Mouse (Mus musculus) MEL (cell line): Measurements from ENCODE around the gene Plekho1. TPM values are rescaled to one million over a fixed set of nuclear protein-coding genes. Genes with fewer than 3 reads are reported as not detected.

ENCODE experiments used
- DNase-seq: peaks from one replicate; pipeline ENCODE4 v3.0.0; 2011; ENCODE audit warnings: low read depth, low spot score
- H3K27ac ChIP-seq: 2 replicates; pipeline ENCODE4 v1.5.1; 2012; ENCODE audit warnings: low read depth, mild to moderate bottlenecking, control low read depth, low read length, moderate library complexity; ENCODE audit not compliant: control insufficient read depth
- H3K27me3 ChIP-seq, 2 experiments: fragments of 150-350 bp in 1 of 2; sonication (generic) in 1 of 2; 2 replicates each; pipeline ENCODE4 v1.6.1; 2012; ENCODE audit warnings: low read length in 2 of 2, mild to moderate bottlenecking in 2 of 2, improper control_type of control experiment in 1 of 2, moderate library complexity in 1 of 2; ENCODE audit not compliant: insufficient read depth in 2 of 2, control insufficient read depth in 1 of 2
- H3K36me3 ChIP-seq, 2 experiments: 2 replicates each; pipeline ENCODE4 v1.6.1; 2012 to 2014; ENCODE audit warnings: low read length in 2 of 2, improper control_type of control experiment in 1 of 2, inconsistent platforms in 1 of 2, mild to moderate bottlenecking in 1 of 2; ENCODE audit not compliant: insufficient read depth in 2 of 2, control insufficient read depth in 1 of 2
- H3K4me1 ChIP-seq, 2 experiments: fragments of 150-350 bp in 1 of 2; sonication (generic) in 1 of 2; 2 replicates each; pipeline ENCODE4 v1.6.1; 2012; ENCODE audit warnings: low read length in 2 of 2, improper control_type of control experiment in 1 of 2, mild to moderate bottlenecking in 1 of 2; ENCODE audit not compliant: insufficient read depth in 2 of 2, control insufficient read depth in 1 of 2
- H3K4me3 ChIP-seq, 2 experiments: fragments of 150-350 bp in 1 of 2; sonication (generic) in 1 of 2; 2 replicates each; pipeline ENCODE4 v1.5.1; 2012; ENCODE audit warnings: low read depth in 2 of 2, low read length in 2 of 2, mild to moderate bottlenecking in 2 of 2, moderate library complexity in 2 of 2, control low read depth in 1 of 2, improper control_type of control experiment in 1 of 2; ENCODE audit not compliant: control insufficient read depth in 1 of 2, insufficient read depth in 1 of 2
- H3K79me2 ChIP-seq: 2 replicates; pipeline ENCODE4 v1.6.1; 2012; ENCODE audit warnings: mild to moderate bottlenecking, low read length, moderate library complexity; ENCODE audit not compliant: control insufficient read depth, poor library complexity, insufficient read depth
- H3K9ac ChIP-seq: 2 replicates; pipeline ENCODE4 v1.6.1; 2012; ENCODE audit warnings: low read depth, mild to moderate bottlenecking, control low read depth, low read length, moderate library complexity; ENCODE audit not compliant: control insufficient read depth, poor library complexity, severe bottlenecking
- H3K9me3 ChIP-seq: fragments of 150-350 bp; sonication (generic); replicated peaks from 2 replicates; pipeline ENCODE4 v1.6.1; 2012; ENCODE audit warnings: mild to moderate bottlenecking, low read length, improper control_type of control experiment, moderate library complexity; ENCODE audit not compliant: insufficient read depth
- BHLHE40 ChIP-seq: IDR thresholded peaks from 2 replicates; pipeline ENCODE4 v1.6.1; 2012; ENCODE audit warnings: low read depth, mild to moderate bottlenecking, inconsistent platforms, low read length, improper control_type of control experiment, borderline replicate concordance
- CTCF ChIP-seq, 3 experiments: IDR thresholded peaks in 2 of 3; conservative IDR thresholded peaks in 1 of 3; 2 replicates each; pipeline ENCODE4 v1.5.1; 2011 to 2012; ENCODE audit warnings: low read length in 3 of 3, low read depth in 2 of 3, mild to moderate bottlenecking in 2 of 3, improper control_type of control experiment in 1 of 3, inconsistent platforms in 1 of 3, mixed read lengths in 1 of 3, moderate library complexity in 1 of 3; ENCODE audit not compliant: control insufficient read depth in 1 of 3, insufficient read depth in 1 of 3, poor library complexity in 1 of 3, severe bottlenecking in 1 of 3
- ELF1 ChIP-seq: IDR thresholded peaks from 2 replicates; pipeline ENCODE4 v1.6.1; 2014; ENCODE audit warnings: low read depth, mild to moderate bottlenecking, inconsistent platforms, low read length, improper control_type of control experiment, moderate library complexity
- EP300 ChIP-seq, 2 experiments: IDR thresholded peaks; 2 replicates each; pipeline ENCODE4 v1.6.1; 2011; ENCODE audit warnings: improper control_type of control experiment in 2 of 2, low read length in 2 of 2, low read depth in 1 of 2, mild to moderate bottlenecking in 1 of 2
- ETS1 ChIP-seq: IDR thresholded peaks from 2 replicates; pipeline ENCODE4 v1.6.1; 2012; ENCODE audit warnings: low read depth, mild to moderate bottlenecking, inconsistent platforms, low read length, improper control_type of control experiment, moderate library complexity
- GATA1 ChIP-seq: IDR thresholded peaks from 2 replicates; pipeline ENCODE4 v1.6.1; 2011; ENCODE audit warnings: low read depth, low read length, improper control_type of control experiment
- HCFC1 ChIP-seq: IDR thresholded peaks from 2 replicates; pipeline ENCODE4 v1.6.1; 2012; ENCODE audit warnings: low read depth, mild to moderate bottlenecking, inconsistent platforms, low read length, improper control_type of control experiment, moderate library complexity
- KAT2A ChIP-seq: conservative IDR thresholded peaks from 2 replicates; pipeline ENCODE4 v1.6.1; 2012; ENCODE audit warnings: low read depth, low read length, improper control_type of control experiment, inconsistent platforms
- MAFK ChIP-seq: IDR thresholded peaks from 2 replicates; pipeline ENCODE4 v1.6.1; 2011; ENCODE audit warnings: low read depth, mild to moderate bottlenecking, low read length, improper control_type of control experiment, borderline replicate concordance
- MAX ChIP-seq: IDR thresholded peaks from 2 replicates; pipeline ENCODE4 v1.6.1; 2011; ENCODE audit warnings: low read length, improper control_type of control experiment
- MEF2A ChIP-seq: IDR thresholded peaks from 2 replicates; pipeline ENCODE4 v1.6.1; 2014; ENCODE audit warnings: low read depth, mild to moderate bottlenecking, inconsistent platforms, low read length, improper control_type of control experiment; ENCODE audit not compliant: poor library complexity, insufficient replicate concordance, severe bottlenecking; ENCODE audit errors: extremely low read depth
- MYB ChIP-seq: IDR thresholded peaks from 2 replicates; pipeline ENCODE4 v1.6.1; 2011; ENCODE audit warnings: mild to moderate bottlenecking, low read depth, low read length, improper control_type of control experiment
- RAD21 ChIP-seq: IDR thresholded peaks from 2 replicates; pipeline ENCODE4 v1.6.1; 2011; ENCODE audit warnings: mild to moderate bottlenecking, low read depth, low read length, improper control_type of control experiment
- RCOR1 ChIP-seq: IDR thresholded peaks from 2 replicates; pipeline ENCODE4 v1.6.1; 2012; ENCODE audit warnings: low read depth, mild to moderate bottlenecking, inconsistent platforms, low read length, improper control_type of control experiment
- SIN3A ChIP-seq: IDR thresholded peaks from 2 replicates; pipeline ENCODE4 v1.6.1; 2012; ENCODE audit warnings: low read length, improper control_type of control experiment, inconsistent platforms
- SMC3 ChIP-seq: IDR thresholded peaks from 2 replicates; pipeline ENCODE4 v1.6.1; 2011; ENCODE audit warnings: low read depth, low read length, improper control_type of control experiment
- TBP ChIP-seq: IDR thresholded peaks from 2 replicates; pipeline ENCODE4 v1.8.0; 2011; ENCODE audit warnings: low read depth, low read length, improper control_type of control experiment
- USF2 ChIP-seq, 2 experiments: IDR thresholded peaks; 2 replicates each; pipeline ENCODE4 v1.6.1; 2011 to 2012; ENCODE audit warnings: improper control_type of control experiment in 2 of 2, low read length in 2 of 2, borderline replicate concordance in 1 of 2, inconsistent platforms in 1 of 2, low read depth in 1 of 2, mild to moderate bottlenecking in 1 of 2; ENCODE audit not compliant: insufficient read depth in 1 of 2
- ZC3H11A ChIP-seq: IDR thresholded peaks from 2 replicates; pipeline ENCODE4 v1.6.1; 2012; ENCODE audit warnings: low read depth, mild to moderate bottlenecking, inconsistent platforms, low read length, improper control_type of control experiment
- ZKSCAN1 ChIP-seq: IDR thresholded peaks from 2 replicates; pipeline ENCODE4 v1.6.1; 2012; ENCODE audit warnings: low read depth, mild to moderate bottlenecking, inconsistent platforms, low read length, improper control_type of control experiment, moderate library complexity
- ZNF384 ChIP-seq: IDR thresholded peaks from 2 replicates; pipeline ENCODE4 v1.6.1; 2012; ENCODE audit warnings: low read depth, mild to moderate bottlenecking, inconsistent platforms, low read length, improper control_type of control experiment
- polyA plus RNA-seq, 2 experiments: library from polyadenylated mRNA; stranded (reverse) in 1 of 2; unstranded in 1 of 2; fragments of >175 nt in 1 of 2; fragments of >200 nt in 1 of 2; gene quantifications; 2 replicates each; pipeline versions ENCODE4 v1.2.1 to v1.2.4; 2012; ENCODE audit warnings: low replicate concordance in 2 of 2, low read depth in 1 of 2; ENCODE audit not compliant: insufficient read length in 2 of 2, insufficient read depth in 1 of 2, missing spikeins in 1 of 2
- total RNA-seq: library from RNA; depleted of rRNA; stranded (reverse); fragments of 300-350 nt; gene quantifications from 2 replicates; pipeline ENCODE4 v1.2.3, GENCODE M21; 2012

Gene Plekho1
- total and polyA plus RNA-seq, 3 experiments = 4.2 to 19.2 TPM; not detected in 1

DNA sequence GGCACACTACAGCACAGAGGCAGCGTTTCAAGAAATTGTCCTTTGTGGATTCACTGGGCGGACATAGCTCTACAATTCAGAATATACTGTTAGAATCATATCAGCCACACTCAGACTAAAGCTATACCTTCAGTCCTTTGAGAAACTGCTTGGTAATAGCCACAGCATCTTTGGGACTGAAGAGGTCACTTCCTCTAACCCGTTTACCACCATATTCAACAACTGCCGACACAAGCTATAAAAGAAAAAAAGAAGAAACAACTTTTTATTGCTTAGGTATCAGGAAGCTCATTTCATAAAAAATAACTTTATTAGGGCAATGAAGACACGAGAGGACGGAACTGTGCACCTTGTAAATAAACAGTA, 36.8 kb upstream of the Plekho1 start:
- no peak overlapping the region for H3K9ac ChIP-seq
- no peak overlapping the region for H3K4me3 ChIP-seq
- peaks cover 0 to 6% of the 10 kb centered on the region in 2 experiments; a peak in 2 of 4 replicates for H3K36me3 ChIP-seq
- H3K9me3 ChIP-seq = no peaks in the 10 kb centered on the region
- no peak for DNase-seq
- no peaks in the 10 kb centered on the region for H3K27me3 ChIP-seq
- no peak overlapping the region for H3K27ac ChIP-seq
- H3K4me1 ChIP-seq = peaks cover 2 to 7% of the 10 kb centered on the region in 2 experiments
- no peaks in the 10 kb centered on the region for H3K79me2 ChIP-seq
- TF ChIP-seq EP300 (IDR thresholded peaks at IDR 0.05; ENCODE audit: low read depth in 1 of 2, low read length in 2 of 2) = 0 out of 4 replicates have a peak, but pooled peaks of 1 of the 2 experiments have one; percentile 16
- no peak for TF ChIP-seq ETS1

DNA sequence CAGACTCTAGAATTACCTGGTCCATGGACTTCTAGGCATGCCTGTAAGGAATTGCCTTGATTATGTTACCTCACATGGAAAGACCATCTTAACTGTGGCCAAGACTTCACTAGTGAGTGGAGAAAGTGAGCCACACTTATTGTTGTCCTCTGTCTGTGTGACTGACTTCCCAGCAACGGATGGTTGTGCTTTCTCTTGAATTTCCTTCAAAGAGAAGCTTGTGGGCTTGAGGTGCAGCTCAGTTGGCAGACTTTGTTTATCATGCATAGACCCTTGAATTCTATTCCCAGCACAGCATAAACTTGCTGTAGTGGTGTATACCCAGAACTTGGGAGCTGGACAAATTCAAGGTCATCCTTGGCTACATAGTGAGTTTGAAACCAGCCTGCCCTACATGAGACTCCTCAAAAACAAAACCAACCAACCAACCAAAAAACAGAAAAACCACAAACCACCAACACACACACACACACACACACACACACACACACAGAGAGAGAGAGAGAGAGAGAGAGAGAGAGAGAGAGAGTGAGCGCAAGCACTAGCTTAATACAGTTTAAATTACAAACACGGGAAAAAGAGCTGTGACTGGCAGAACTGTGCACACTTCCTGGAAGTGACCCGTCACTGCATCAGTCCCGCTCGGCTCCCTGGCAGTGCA, 36.3 kb upstream of the Plekho1 start:
- Histone ChIP-seq H3K79me2 (no peaks in the 10 kb centered on the region), H3K27ac (no peak overlapping the region), H3K4me3 (no peak overlapping the region), H3K36me3 (peaks cover 0 to 12% of the 10 kb centered on the region in 2 experiments; a peak in 2 of 4 replicates), H3K9me3 (no peaks in the 10 kb centered on the region), H3K27me3 (no peaks in the 10 kb centered on the region), H3K4me1 (peaks cover 3 to 10% of the 10 kb centered on the region in 2 experiments), H3K9ac (no peak overlapping the region)
- DNase-seq = no peak
- TF ChIP-seq MYB = no peak
- no peak for TF ChIP-seq MAX
- TF ChIP-seq RAD21 = no peak
- no peak for TF ChIP-seq MAFK
- TF ChIP-seq SMC3 = no peak
- TF ChIP-seq ZC3H11A = no peak
- no peak for TF ChIP-seq GATA1
- TF ChIP-seq ZKSCAN1 = no peak
- TF ChIP-seq SIN3A = no peak
- TF ChIP-seq CTCF (IDR thresholded peaks at IDR 0.05 in 2 of 3, conservative IDR thresholded peaks at IDR 0.05 in 1 of 3; ENCODE audit: control insufficient read depth in 1 of 3, insufficient read depth in 1 of 3, low read depth in 2 of 3, low read length in 3 of 3, poor library complexity in 1 of 3, severe bottlenecking in 1 of 3) = no peak
- no peak for TF ChIP-seq HCFC1
- no peak for TF ChIP-seq RCOR1
- TF ChIP-seq ELF1 = no peak
- TF ChIP-seq BHLHE40 = no peak
- TF ChIP-seq TBP = no peak
- TF ChIP-seq ZNF384 = no peak
- no peak for TF ChIP-seq EP300 (IDR thresholded peaks at IDR 0.05; ENCODE audit: low read depth in 1 of 2, low read length in 2 of 2)
- TF ChIP-seq USF2 (IDR thresholded peaks at IDR 0.05; ENCODE audit: borderline replicate concordance in 1 of 2, insufficient read depth in 1 of 2, low read depth in 1 of 2, low read length in 2 of 2) = no peak
- TF ChIP-seq KAT2A = no peak
- no peak for TF ChIP-seq MEF2A
